Mouse (Mus musculus): ENCODE results near the gene Olfr1269.

The Olfr1269 gene

GRCm38 (mm10) chr2:90121312-90121711 lies at the start of gene Olfr1269:
Gene Olfr1269, minus strand, starts transcription at chr2:90121412.
- Histone ChIP-seq H3K36me3 (ENCODE audit: control insufficient read depth, insufficient read depth, low read length, poor library complexity, severe bottlenecking) (no peaks in the 10 kb centered on the region), H3K27me3 (ENCODE audit: control insufficient read depth, insufficient read depth, low read length, poor library complexity, severe bottlenecking) (no peaks in the 10 kb centered on the region)
- DNase-seq (ENCODE audit: low read depth, low spot score) = no peak

GRCm38 (mm10) chr2:90153916-90154315 lies 32.7 kb upstream of the Olfr1269 start:
- Histone ChIP-seq H3K27me3 (ENCODE audit: control insufficient read depth, insufficient read depth, low read length, poor library complexity, severe bottlenecking) (no peaks in the 10 kb centered on the region), H3K36me3 (ENCODE audit: control insufficient read depth, insufficient read depth, low read length, poor library complexity, severe bottlenecking) (no peaks in the 10 kb centered on the region)
- no peak for DNase-seq (ENCODE audit: low read depth, low spot score)

GRCm38 (mm10) chr2:90152991-90153390 lies 31.8 kb upstream of the Olfr1269 start, which contains the start of gene Olfr1270:
Gene Olfr1270, minus strand, starts transcription at chr2:90153091.
- DNase-seq (ENCODE audit: low read depth, low spot score) = no peak
- Histone ChIP-seq H3K36me3 (ENCODE audit: control insufficient read depth, insufficient read depth, low read length, poor library complexity, severe bottlenecking) (no peaks in the 10 kb centered on the region), H3K27me3 (ENCODE audit: control insufficient read depth, insufficient read depth, low read length, poor library complexity, severe bottlenecking) (no peaks in the 10 kb centered on the region)

GRCm38 (mm10) chr2:90142196-90142595 lies 21.0 kb upstream of the Olfr1269 start, which contains the start of gene Olfr32:
Gene Olfr32, minus strand, starts transcription at chr2:90142296.
- Histone ChIP-seq H3K36me3 (ENCODE audit: control insufficient read depth, insufficient read depth, low read length, poor library complexity, severe bottlenecking) (no peaks in the 10 kb centered on the region), H3K27me3 (ENCODE audit: control insufficient read depth, insufficient read depth, low read length, poor library complexity, severe bottlenecking) (no peaks in the 10 kb centered on the region)
- DNase-seq (ENCODE audit: low read depth, low spot score) = no peak

- Histone ChIP-seq H3K27me3 (ENCODE audit: control insufficient read depth, insufficient read depth, low read length, poor library complexity, severe bottlenecking) (no peaks in the 10 kb centered on the region), H3K36me3 (ENCODE audit: control insufficient read depth, insufficient read depth, low read length, poor library complexity, severe bottlenecking) (no peaks in the 10 kb centered on the region)
- no peak for DNase-seq (ENCODE audit: low read depth, low spot score)
These were observed 51.1 kb downstream of the Olfr1269 start for GRCm38 (mm10) chr2:90070065-90070464.
